Mouse (Mus musculus) thymus, adult 2 months (tissue): Measurements from ENCODE around the gene AU040320. TPM values are rescaled to one million over a fixed set of nuclear protein-coding genes. Genes with fewer than 3 reads are reported as not detected.
A peak's percentile ranks its signal among the peaks of the same experiment; 100 is the strongest.

Experiments used
- DNase-seq: peaks from one replicate; pipeline ENCODE4 v3.0.0; 2021
- H3K27ac ChIP-seq: fragments of 200-500 bp; 2 replicates; pipeline ENCODE4 v1.5.1; 2012; ENCODE audit warnings: low read length, control low read depth; ENCODE audit not compliant: control insufficient read depth, insufficient read depth
- H3K27me3 ChIP-seq: fragments of 200-500 bp; 2 replicates; pipeline ENCODE4 v1.6.1; 2012; ENCODE audit warnings: mild to moderate bottlenecking, low read length, moderate library complexity, mixed read lengths; ENCODE audit not compliant: control insufficient read depth, insufficient read depth
- H3K36me3 ChIP-seq: fragments of 200-500 bp; 2 replicates; pipeline ENCODE4 v1.6.1; 2012; ENCODE audit warnings: mild to moderate bottlenecking, low read length, moderate library complexity; ENCODE audit not compliant: control insufficient read depth, insufficient read depth
- H3K4me1 ChIP-seq: fragments of 200-500 bp; replicated peaks from 2 replicates; pipeline ENCODE4 v1.6.1; 2012; ENCODE audit warnings: low read length; ENCODE audit not compliant: control insufficient read depth, insufficient read depth
- H3K4me3 ChIP-seq: fragments of 200-500 bp; 2 replicates; pipeline ENCODE4 v1.5.1; 2012; ENCODE audit warnings: mild to moderate bottlenecking, low read length, control low read depth, moderate library complexity; ENCODE audit not compliant: control insufficient read depth, insufficient read depth
- CTCF ChIP-seq: fragments of 200-500 bp; IDR thresholded peaks from 2 replicates; pipeline ENCODE4 v1.5.1; 2012; ENCODE audit warnings: mild to moderate bottlenecking, control low read depth, low read length, moderate library complexity, borderline replicate concordance; ENCODE audit not compliant: control insufficient read depth, poor library complexity, insufficient read depth; ENCODE audit errors: extremely low read depth
- POLR2A ChIP-seq: fragments of 200-500 bp; IDR thresholded peaks from 2 replicates; pipeline ENCODE4 v1.6.1; 2012; ENCODE audit warnings: mild to moderate bottlenecking, low read length, control low read depth, moderate library complexity; ENCODE audit not compliant: control insufficient read depth, poor library complexity, insufficient read depth; ENCODE audit errors: extremely low read depth
- WGBS: fragments of 180-500 bp; shearing (Covaris S2); methylation state at CpG from one replicate; pipeline ENCODE4 v1.1.7; 2018; 5-methylcytosine and 5-hydroxymethylcytosine counted together
- polyA plus RNA-seq: library from polyadenylated mRNA; depleted of rRNA; stranded (reverse); fragments of >200 nt; gene quantifications from 2 replicates; pipeline ENCODE4 v1.2.3, GENCODE M21; 2012

Gene AU040320
- polyA plus RNA-seq, 1 experiment, result 40.0 TPM

DNA sequence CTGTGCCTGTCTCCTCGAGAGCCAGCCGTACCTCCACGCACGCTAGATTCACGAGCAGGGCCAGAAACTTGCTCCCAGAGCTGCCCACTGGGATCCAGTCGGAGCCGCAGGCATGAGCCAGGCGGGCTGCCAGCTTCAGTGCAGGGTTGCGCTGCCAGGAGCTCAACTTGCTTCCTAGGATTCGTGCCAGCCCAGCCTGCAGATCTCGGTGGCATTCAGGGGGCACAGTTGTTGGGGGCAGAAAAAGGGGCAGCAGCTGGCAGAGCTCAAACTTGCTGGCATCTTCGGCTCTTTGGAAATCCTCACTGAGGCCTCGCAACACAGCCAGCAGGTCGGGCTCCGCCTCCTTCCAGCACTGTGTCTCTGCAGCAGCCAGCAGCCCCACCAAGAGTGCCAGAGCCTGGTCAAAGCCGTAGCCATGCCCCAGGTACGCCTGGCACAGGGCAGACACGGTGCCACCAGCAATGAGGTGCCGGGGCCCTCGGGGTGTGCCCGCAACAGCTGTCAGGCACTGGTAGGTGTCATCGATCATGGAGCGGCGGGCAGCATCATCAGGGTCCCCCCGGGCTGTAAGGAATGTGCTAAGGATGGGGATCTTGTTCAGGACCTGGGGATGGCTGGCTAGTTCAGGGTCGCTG, 3.2 kb upstream of the AU040320 start:
- Histone ChIP-seq H3K27me3 (no peaks in the 10 kb centered on the region), H3K4me1 (peaks cover 10% of the 10 kb centered on the region), H3K36me3 (0 out of 2 replicates have a peak, but pooled peaks cover 3% of the 10 kb centered on the region), H3K27ac (no peak overlapping the region), H3K4me3 (no peak overlapping the region)
- TF ChIP-seq POLR2A (no peak), CTCF (no peak)
- WGBS, result 94% methylated on average over 26 of the region's 26 CpGs
- no peak for DNase-seq

DNA sequence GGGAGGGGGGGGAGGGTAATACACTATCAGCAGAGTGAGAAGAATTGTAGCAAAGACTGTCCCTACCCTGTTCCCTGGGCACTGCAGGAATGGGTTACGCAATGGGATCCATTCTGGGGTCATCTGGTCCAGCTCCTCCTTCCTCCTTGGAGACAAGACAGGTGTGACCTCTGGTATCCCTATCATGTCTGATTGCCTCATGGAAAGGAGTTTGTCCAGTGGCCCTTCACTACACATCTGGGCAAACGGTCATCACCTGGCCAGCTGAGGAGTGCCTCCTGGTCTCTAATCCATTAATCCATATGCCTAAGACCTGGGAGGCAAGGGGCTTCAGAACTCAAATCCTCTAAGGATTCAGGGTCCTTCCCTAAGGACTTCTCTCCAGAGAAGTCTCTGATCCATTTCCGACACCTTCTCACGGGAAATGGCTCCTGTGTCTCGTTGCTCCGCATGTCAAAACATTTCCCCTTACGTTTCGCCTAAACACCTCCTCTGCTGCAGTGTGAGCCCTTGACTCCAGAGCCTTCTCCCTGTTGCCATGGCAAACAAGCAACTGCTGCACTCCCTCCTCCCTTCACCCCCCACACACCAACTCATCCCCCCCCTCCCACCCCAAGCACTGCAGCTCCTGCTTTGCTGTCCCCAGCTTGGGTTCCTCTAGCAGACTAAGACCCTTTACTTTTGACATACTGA, 2.3 kb upstream of the AU040320 start:
- WGBS, result 98% methylated on average over 8 of the region's 8 CpGs
- H3K4me3 ChIP-seq, result no peak overlapping the region
- peaks cover 10% of the 10 kb centered on the region for H3K4me1 ChIP-seq
- no peak overlapping the region for H3K27ac ChIP-seq
- no peaks in the 10 kb centered on the region for H3K27me3 ChIP-seq
- TF ChIP-seq CTCF (no peak), POLR2A (no peak)
- no peak for DNase-seq
- H3K36me3 ChIP-seq, result 0 out of 2 replicates have a peak, but pooled peaks cover 3% of the 10 kb centered on the region

DNA sequence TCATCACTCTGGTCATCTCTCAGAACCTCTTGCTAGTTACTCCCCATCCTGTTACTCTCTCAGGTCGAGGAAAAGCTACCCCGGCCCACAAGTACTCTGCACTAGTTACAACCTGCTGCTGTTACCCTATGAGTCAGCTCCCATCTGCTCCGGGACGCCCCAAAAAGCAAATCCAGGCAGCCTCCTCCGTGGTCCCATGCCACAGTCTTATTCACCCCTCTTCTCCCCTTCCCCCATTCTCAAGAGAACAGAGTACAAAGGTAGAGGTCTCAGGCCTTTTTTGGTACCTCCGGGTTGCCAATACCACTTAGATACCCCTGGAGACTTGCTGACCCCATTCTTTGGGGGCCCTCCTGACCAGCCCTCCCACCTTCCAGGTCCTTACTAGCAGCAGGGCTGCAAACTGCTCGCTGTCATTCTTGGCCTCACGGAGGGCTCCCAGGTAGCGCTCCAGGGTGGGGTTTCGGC, 1.8 kb upstream of the AU040320 start:
- Histone ChIP-seq H3K4me3 (no peak overlapping the region), H3K36me3 (0 out of 2 replicates have a peak, but pooled peaks cover under 1% of the 10 kb centered on the region), H3K27me3 (no peaks in the 10 kb centered on the region), H3K27ac (no peak overlapping the region), H3K4me1 (peaks cover 10% of the 10 kb centered on the region)
- DNase-seq, result no peak
- 91% methylated on average over 10 of the region's 10 CpGs for WGBS
- no peak for TF ChIP-seq POLR2A
- no peak for TF ChIP-seq CTCF

DNA sequence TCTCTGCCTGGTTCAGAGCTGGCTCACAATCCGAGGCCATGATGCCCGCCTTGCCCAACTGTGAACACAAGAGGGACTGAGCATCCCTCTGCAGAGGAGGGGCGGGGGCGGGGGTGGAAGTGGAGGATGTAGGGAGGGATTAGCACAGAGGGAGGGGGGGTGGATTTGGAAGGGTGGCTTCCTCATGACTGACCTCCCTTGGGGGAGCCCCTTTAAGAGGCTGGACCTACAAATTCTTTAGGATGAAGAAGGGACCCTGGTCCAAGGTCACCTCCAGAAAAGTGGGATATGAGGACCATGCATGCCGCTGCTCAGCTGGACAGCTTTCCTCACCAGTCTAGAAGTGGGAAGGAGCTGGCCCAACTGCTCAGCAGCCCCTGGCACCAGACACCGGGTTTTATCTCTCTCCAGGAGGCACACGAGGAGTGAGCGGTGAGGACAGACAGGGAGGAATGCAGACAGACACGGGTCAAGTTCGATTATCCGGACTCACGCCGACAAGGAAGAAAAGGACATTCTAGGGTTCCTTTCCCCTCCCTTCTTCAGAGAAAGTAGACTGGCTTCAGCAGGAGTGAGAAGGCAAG, 1.2 kb upstream of the AU040320 start:
- Histone ChIP-seq H3K27ac (no peak overlapping the region), H3K36me3 (no peaks in the 10 kb centered on the region), H3K4me1 (peaks cover 10% of the 10 kb centered on the region), H3K27me3 (no peaks in the 10 kb centered on the region), H3K4me3 (peak overlapping the region; percentile 78)
- 41% methylated on average over 13 of the region's 13 CpGs for WGBS
- DNase-seq, result no peak
- TF ChIP-seq POLR2A, result no peak
- TF ChIP-seq CTCF, result no peak

DNA sequence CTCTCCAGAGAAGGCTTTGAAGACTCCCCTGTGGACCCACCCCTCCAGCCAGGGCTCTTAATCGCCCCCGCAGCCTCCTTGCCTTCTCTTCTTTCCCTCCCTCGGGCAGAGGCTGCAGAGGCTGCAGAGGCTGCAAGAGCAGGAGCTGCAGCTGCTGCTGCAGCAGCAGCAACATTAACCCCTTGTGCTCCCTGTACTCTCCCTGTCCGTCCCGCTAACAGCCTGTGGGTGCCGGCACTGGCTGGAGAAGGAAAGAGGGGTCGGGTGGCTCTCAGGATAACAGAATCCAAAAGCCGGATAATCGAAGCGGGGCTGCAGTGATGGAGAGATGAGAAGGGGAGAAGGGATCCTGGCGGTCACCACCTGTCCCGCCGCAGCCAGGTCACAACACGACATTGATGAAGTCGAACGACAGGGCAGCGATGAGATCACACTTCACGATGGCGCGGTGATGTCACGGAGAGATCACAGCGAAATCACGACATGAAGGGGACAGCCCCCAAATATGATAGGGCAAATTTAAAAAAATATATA, 669 bp upstream of the AU040320 start:
- peaks cover 10% of the 10 kb centered on the region for H3K4me1 ChIP-seq
- TF ChIP-seq POLR2A (no peak), CTCF (no peak)
- peak overlapping the region; percentile 78 for H3K4me3 ChIP-seq
- no peaks in the 10 kb centered on the region for H3K36me3 ChIP-seq
- H3K27me3 ChIP-seq, result no peaks in the 10 kb centered on the region
- under 1% methylated on average over 23 of the region's 23 CpGs for WGBS
- no peak overlapping the region for H3K27ac ChIP-seq
- DNase-seq, result peak; percentile 39

DNA sequence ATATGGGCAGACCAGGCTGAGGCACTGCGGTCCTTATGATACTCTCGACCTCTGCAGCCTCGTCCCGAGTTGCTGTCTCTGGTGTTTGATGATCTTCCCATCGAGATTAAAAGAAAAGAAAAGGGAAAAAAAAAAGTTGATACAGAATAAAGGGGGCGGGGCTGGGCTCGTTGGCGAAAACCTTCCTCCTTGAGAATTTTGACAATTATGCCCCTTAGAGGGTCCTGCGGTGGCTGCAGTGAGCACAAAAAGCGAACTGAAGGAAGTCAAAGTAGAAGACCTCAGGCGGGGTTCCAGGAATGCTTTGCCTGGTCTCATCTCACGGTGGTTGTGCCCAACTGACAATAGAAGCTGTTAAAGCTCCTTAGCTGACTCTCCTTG, 877 bp downstream of the AU040320 start:
- WGBS, result 2% methylated on average over 12 of the region's 12 CpGs
- no peak for TF ChIP-seq POLR2A
- TF ChIP-seq CTCF, result no peak
- H3K36me3 ChIP-seq, result no peaks in the 10 kb centered on the region
- no peak for DNase-seq
- peaks cover 10% of the 10 kb centered on the region for H3K4me1 ChIP-seq
- peak overlapping the region; percentile 78 for H3K4me3 ChIP-seq
- no peak overlapping the region for H3K27ac ChIP-seq
- H3K27me3 ChIP-seq, result no peaks in the 10 kb centered on the region
